Mouse (Mus musculus) layer of hippocampus, adult 18-20 months (tissue): ENCODE measurements around the gene Zfp385a. TPM values are rescaled to one million over a fixed set of nuclear protein-coding genes. Genes with fewer than 3 reads are reported as not detected.

Experiments used
- DNase-seq, 2 experiments: peaks; one replicate each; pipeline ENCODE4 v3.0.0; 2022; ENCODE audit warnings: low spot score in 2 of 2
- total RNA-seq, 2 experiments: library from RNA; stranded (reverse); gene quantifications; 2 replicates each; pipeline ENCODE4 v1.2.3; 2021

The Zfp385a gene
- total RNA-seq, 2 experiments from 2014 or later, result 43.7 to 49.8 TPM

GRCm38 (mm10) chr15:103339166-103339960 is 530 bp downstream of the Zfp385a start:
- no peak for DNase-seq

- DNase-seq, result no peak
Observed at GRCm38 (mm10) chr15:103338829-103339165, 1.1 kb downstream of the Zfp385a start.

- DNase-seq, result no peak
Observed at GRCm38 (mm10) chr15:103336996-103337667, 2.8 kb downstream of the Zfp385a start.

- DNase-seq, result no peak
Observed at GRCm38 (mm10) chr15:103335488-103336235, 4.2 kb downstream of the Zfp385a start.

GRCm38 (mm10) chr15:103335040-103335439 is 4.9 kb downstream of the Zfp385a start:
- no peak for DNase-seq

GRCm38 (mm10) chr15:103334194-103334593 is 5.7 kb downstream of the Zfp385a start:
- no peak for DNase-seq

GRCm38 (mm10) chr15:103333738-103334137 is 6.2 kb downstream of the Zfp385a start:
- DNase-seq, result no peak

GRCm38 (mm10) chr15:103333081-103333615 is 6.7 kb downstream of the Zfp385a start:
- no peak for DNase-seq

- DNase-seq, result peak; percentile 68 to 81
Observed at GRCm38 (mm10) chr15:103323455-103324247, 16.2 kb downstream of the Zfp385a start.

- DNase-seq, result no peak
Observed at GRCm38 (mm10) chr15:103323070-103323454, 16.8 kb downstream of the Zfp385a start.

- no peak for DNase-seq
Observed at GRCm38 (mm10) chr15:103322396-103322795, 17.5 kb downstream of the Zfp385a start.

- DNase-seq, result no peak
Observed at GRCm38 (mm10) chr15:103321076-103321475, 18.8 kb downstream of the Zfp385a start.

- DNase-seq, result no peak
Observed at GRCm38 (mm10) chr15:103318201-103318816, 21.6 kb downstream of the Zfp385a start.

GRCm38 (mm10) chr15:103317731-103318130 is 22.2 kb downstream of the Zfp385a start:
- no peak for DNase-seq

GRCm38 (mm10) chr15:103317120-103317519 is 22.8 kb downstream of the Zfp385a start:
- DNase-seq, result no peak

- no peak for DNase-seq
Observed at GRCm38 (mm10) chr15:103315979-103316776, 23.7 kb downstream of the Zfp385a start.

- DNase-seq, result no peak
Observed at GRCm38 (mm10) chr15:103315011-103315502, 24.8 kb downstream of the Zfp385a start.

GRCm38 (mm10) chr15:103314181-103314580 is 25.7 kb downstream of the Zfp385a start:
- DNase-seq, result no peak

GRCm38 (mm10) chr15:103313495-103314095 is 26.3 kb downstream of the Zfp385a start:
- peak in 1 of 2 experiments; percentile 82 for DNase-seq
